Mouse (Mus musculus) brown adipose tissue, adult 24 weeks (tissue): ENCODE data around the gene Zglp1. TPM values are rescaled to one million over a fixed set of nuclear protein-coding genes. Genes with fewer than 3 reads are reported as not detected.
"Not testable (repeated sequence)": the region's sequence is repeated elsewhere in the genome, so short reads cannot be mapped to it uniquely, and the experiment has no call there.

Experiments
- H3K27ac ChIP-seq: fragments of 200-500 bp; replicated peaks from 2 replicates; pipeline ENCODE4 v1.5.1; 2012; ENCODE audit warnings: low read depth, mild to moderate bottlenecking, low read length
- H3K4me1 ChIP-seq: fragments of 200-500 bp; 2 replicates; pipeline ENCODE4 v1.6.1; 2012; ENCODE audit warnings: low read length, mixed read lengths; ENCODE audit not compliant: control insufficient read depth, insufficient read depth, insufficient read length
- H3K4me3 ChIP-seq: fragments of 200-500 bp; 2 replicates; pipeline ENCODE4 v1.5.1; 2012; ENCODE audit warnings: low read depth, mild to moderate bottlenecking, low read length, moderate library complexity; ENCODE audit not compliant: insufficient read depth
- polyA plus RNA-seq: library from polyadenylated mRNA; stranded (reverse); fragments of >200 nt; gene quantifications from 2 replicates; pipeline ENCODE4 v1.2.4, GENCODE M21; 2012; ENCODE audit not compliant: missing spikeins, insufficient read depth, insufficient read length

The Zglp1 gene
- polyA plus RNA-seq, 1 experiment, result not detected

DNA sequence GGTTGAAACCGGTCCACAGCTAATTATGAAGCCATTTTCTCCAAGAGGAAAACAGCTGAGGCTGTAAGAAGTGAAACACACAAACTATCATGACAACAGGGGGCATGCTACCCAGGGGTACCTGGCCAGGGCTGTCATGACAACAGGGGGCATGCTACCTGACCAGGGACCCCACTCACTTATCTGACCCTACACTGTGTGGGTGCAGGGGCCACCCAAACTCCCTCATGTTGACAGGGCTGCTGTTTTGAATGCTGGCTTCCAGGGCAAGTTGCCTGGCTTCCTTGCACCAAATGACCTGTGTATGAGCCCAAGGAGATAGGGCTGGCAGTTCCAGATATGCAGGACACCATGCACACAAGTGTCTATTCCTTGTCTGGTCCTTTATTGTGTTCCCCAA, 23.6 kb upstream of the Zglp1 start:
- H3K27ac ChIP-seq, result no peak overlapping the region

DNA sequence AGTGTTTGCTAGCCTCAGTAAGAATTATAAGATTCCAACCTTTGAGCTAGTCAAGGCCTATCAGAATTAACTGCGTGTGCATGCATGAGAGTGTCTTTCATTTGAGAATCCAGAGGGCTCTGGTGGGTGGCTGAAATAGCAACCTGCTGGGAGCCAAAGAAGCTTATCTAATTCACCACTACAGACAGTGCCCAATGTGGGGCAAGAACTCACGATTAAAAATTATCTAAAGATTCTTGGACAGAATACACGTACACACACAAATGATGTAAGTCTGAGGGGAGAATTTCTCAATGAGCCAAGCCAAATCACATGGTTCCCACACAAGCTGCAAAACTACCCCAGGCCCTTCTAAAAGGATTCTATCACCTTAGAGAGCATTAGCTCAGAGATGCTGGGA, 16.4 kb upstream of the Zglp1 start:
- no peak overlapping the region for H3K27ac ChIP-seq
- H3K4me3 ChIP-seq, result no peak overlapping the region
- no peaks in the 10 kb centered on the region for H3K4me1 ChIP-seq

More for the DNA sequence above, 23.6 kb upstream of the Zglp1 start:
- peak overlapping the region; percentile 85 for H3K4me3 ChIP-seq
- H3K4me1 ChIP-seq, result peaks cover 6% of the 10 kb centered on the region

DNA sequence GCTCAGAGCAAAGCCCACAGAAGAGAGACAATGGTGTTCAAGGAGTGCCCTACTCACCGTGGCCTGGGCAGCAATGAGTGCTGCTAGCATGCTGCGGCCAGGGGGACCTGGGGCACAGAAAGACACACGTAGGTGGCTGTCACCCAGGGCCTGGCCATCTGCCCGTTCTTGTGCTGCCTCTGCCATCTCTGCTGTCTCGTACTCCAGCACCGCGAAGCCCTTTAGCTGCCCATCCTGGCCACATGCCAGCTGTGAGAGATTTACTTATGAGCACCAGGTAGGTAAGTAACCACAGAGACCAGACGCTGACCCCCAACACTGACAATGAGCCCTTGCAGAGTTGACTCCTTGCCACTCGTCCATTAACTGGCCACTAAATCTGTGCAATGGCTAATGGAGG, 14.2 kb upstream of the Zglp1 start:
- H3K4me1 ChIP-seq, result no peaks in the 10 kb centered on the region
- no peak overlapping the region for H3K4me3 ChIP-seq
- H3K27ac ChIP-seq, result no peak overlapping the region

DNA sequence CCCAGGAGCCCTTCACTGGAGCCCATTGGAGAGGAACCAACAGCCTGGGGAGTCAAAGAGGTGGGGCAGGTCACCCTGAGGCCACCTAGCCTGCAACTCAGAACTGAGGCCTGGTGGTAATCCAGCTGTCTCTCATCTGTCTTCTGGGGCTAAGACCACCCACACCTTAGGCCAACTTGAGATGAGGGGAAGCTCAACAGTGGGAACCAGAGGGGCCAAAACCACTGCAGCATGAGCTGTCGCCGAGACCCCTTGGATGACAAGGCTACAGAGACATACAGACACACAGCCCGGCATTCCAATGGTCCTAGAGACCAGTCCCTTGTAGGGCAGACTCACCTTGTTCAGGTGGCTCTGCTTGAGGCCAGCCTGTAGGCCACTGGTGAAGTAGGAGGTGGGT, 8.7 kb upstream of the Zglp1 start:
- Histone ChIP-seq H3K27ac (no peak overlapping the region), H3K4me1 (peaks cover 7% of the 10 kb centered on the region; the same call in 1 of the 2 replicates), H3K4me3 (no peak overlapping the region)

DNA sequence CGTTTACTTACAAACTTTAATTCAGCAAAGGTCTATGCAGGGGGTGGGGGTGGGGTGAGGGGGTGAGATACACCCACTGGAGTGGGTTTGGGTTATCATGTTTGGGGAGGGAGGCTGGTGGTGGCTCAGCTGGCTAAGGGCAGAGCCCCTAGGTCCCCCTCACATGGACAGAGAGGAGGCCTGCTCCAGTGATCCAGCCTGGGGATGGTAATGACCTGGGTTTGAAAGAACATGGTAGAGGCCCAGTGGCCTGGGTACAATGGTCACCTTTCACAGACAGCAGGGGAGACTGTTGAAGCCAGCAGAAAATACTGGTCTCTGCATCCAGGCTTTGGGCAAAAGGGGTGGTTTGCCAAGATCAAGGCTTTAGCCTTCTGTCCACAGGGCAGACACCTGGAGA, 7.3 kb upstream of the Zglp1 start:
- Histone ChIP-seq H3K27ac (no peak overlapping the region), H3K4me3 (peak overlapping the region; percentile 80; the same call in 1 of the 2 replicates), H3K4me1 (peaks cover 7% of the 10 kb centered on the region; the same call in 1 of the 2 replicates)

DNA sequence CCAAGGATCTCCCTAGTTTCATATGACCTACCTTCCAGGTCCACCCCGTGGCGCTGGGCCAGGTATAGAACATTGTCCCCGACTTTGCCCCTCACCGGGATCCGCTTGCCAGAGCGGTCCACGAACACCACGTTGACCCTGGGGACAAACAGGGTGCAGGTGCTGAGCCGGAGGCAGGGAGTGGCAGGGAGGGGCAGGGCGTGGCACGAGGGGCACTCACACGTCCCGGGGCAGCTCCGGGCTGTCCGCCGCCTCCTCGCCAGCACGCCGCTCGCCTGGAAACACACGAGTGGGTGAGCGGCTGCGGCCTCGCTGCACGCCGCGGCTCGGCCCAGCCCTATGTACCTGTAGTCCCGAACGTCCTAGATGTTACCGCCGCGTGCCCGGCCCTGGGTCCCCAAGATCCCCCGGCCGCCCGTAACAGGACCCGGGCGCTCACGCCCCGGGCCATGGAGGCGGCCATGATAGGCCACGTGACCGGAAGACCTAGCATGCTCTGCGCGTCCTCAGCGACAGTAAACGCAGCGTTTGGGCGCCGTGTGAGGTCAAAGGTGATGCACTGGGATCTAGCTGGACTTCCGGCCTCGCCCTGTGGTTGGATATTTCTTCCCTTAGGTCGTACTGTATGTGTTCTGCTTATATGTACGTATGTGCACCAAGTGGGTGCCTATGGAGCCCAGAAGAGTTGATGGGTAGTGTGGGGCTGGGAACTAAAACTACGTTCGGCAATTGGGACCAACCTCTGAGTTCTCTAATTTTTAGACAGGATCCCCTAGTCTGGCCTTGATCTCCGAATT, 6.3 kb upstream of the Zglp1 start, which contains the start of the genes Gm49373 and Fdx1l:
Gene Gm49373 (minus strand): TSS at position 53 of the 797 bp plus-strand sequence.
Gene Fdx1l (minus strand): TSS at position 571 of the 797 bp plus-strand sequence.
- peaks cover 7% of the 10 kb centered on the region; the same call in 1 of the 2 replicates for H3K4me1 ChIP-seq
- H3K4me3 ChIP-seq, result peak within 1 kb of the TSS; percentile 80
- peak within 1 kb of the TSS; percentile 78 for H3K27ac ChIP-seq

DNA sequence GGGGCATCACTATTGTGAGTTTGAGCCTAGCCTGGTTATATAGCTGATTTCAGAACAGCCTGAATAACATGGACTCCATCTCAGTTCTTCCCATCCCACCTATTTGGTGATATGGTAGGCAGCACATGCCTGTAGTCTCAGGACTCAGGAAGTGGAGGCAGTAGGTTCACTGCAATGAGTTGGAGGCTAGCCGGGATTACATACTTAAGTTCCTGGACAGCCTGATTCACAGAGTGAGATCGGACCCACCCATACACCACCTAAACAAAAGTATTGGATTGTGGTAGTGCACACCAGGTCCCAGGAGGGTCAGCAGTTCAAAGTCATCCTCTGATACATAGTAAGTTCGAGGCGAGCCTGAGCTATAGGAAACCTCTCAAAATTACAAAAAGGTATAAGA, 5.7 kb upstream of the Zglp1 start:
- Histone ChIP-seq H3K4me3 (peak overlapping the region; percentile 80), H3K4me1 (peaks cover 7% of the 10 kb centered on the region; the same call in 1 of the 2 replicates), H3K27ac (no peak overlapping the region)

DNA sequence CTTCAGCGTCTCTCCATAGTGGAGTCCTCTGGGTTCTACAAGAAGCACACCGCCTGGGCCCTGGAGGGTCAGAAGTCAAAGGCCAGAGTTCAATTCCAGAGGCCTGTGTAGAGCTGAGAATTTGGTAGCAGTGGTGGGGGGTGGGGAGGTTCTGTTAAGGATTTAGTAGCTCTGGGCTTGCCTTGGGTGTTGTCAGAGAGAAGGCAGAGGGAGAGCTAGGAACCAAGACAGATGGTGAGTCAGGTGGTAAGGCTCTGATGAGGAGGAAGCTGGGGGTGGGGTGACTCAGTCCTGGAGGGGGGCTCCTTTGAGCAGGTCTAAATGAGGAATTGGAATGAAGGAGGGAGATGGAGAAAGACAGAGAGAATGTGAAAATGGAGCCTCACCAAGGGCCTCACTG, 4.0 kb downstream of the Zglp1 start:
- Histone ChIP-seq H3K4me3 (no peak overlapping the region), H3K4me1 (no peaks in the 10 kb centered on the region), H3K27ac (no peak overlapping the region)

DNA sequence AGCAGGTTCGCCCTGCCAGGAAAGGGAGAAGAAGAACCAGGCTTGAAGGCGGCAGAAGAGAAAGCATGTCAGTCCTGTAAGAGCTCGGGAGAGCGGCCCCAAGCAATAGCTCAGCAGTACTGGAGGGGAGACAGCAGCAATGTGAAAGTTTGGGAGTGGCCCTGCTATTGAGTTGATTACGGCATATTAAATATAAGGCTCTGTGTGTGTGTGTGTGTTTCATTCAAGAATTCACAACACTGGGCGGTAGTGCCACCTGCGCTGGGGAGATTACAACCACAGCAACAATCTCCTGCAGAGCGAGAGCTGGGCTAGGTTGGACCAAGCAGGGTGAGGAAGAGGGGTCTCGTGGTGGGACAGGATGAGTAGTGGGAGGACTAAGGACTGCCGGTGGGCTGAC, 15.3 kb downstream of the Zglp1 start:
- Histone ChIP-seq H3K4me3 (no peak overlapping the region), H3K4me1 (no peaks in the 10 kb centered on the region), H3K27ac (no peak overlapping the region)

DNA sequence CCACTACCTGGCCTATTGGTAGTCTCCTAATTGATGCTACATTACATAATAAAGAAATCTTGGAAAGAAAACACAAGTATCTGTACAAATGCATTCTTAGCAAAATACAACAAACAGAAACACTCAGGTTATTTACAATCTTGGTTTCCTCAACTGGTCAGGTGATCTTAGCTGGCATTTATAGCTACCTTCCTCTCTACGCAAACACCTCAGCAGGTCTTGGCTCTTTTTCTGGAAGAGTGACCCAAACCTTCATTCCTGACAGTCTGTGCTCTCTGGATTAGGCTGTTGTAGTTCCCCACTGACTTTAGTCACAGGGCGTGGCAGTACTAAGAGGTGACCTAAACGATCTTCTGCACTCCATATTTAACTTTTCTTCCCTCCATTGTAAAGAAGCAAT, 21.7 kb downstream of the Zglp1 start:
- H3K4me1 ChIP-seq, result no peaks in the 10 kb centered on the region
- no peak overlapping the region for H3K27ac ChIP-seq
- H3K4me3 ChIP-seq, result no peak overlapping the region

DNA sequence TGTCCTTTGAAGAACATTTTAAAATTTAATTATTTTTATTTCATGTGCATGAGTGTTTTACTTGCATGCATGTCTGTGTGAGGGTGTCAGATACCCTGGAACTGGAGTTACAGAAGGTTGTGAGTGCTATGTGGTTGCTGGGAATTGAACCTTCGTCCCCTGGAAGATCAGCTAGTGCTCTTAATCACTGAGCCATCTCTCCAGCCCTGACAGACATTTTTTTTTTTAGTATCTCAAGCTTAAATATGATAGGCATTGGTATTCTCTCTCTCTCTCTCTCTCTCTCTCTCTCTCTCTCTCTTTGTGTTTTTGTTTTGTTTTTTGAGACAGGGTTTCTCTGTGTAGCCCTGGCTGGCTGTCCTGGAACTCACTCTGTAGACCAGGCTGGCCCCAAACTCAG, 22.1 kb downstream of the Zglp1 start:
- H3K4me1 ChIP-seq, H3K27ac ChIP-seq, H3K4me3 ChIP-seq: not testable (repeated sequence)

DNA sequence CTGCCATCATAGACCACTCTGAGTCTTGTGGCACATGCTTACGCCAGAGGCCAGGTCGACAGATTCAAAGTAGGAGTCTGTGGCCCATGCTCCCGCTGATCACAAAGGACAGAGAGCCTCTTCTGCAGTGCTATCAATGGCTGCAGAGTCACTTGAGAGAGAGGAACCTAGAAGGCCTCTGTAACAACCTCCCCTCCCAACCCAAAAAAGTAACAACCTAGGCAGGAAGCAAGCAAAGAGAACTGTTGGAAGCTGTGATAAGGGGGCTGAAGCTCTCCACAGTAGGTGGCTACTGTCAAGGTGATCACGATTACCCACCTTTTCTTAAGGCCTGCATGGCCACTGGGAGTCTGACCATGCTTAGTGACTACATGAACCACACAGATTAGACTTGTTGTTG, 23.3 kb downstream of the Zglp1 start:
- H3K4me3 ChIP-seq, result no peak overlapping the region
- H3K27ac ChIP-seq, result no peak overlapping the region
- no peaks in the 10 kb centered on the region for H3K4me1 ChIP-seq

DNA sequence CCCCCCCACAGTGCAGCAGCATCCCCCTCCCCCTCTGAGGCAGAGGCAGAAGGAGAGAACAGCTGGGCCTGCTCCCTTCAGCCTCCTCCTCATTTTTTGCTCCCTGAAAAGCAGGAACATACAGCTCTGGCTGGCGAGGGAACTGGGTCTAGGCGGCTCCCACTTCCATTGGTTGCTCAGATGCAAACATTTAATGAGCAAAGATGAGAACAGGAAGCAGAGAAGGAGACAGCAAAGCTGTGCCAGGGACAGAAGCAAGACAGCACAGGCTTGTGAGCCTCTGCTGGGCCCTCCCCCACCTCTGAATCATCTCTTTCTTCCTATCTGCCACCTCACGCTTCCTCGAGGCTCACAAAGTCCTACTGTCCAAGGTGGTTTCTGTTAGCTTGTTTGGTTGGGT, 25.6 kb downstream of the Zglp1 start:
- Histone ChIP-seq H3K4me1 (no peaks in the 10 kb centered on the region), H3K27ac (no peak overlapping the region), H3K4me3 (no peak overlapping the region)

DNA sequence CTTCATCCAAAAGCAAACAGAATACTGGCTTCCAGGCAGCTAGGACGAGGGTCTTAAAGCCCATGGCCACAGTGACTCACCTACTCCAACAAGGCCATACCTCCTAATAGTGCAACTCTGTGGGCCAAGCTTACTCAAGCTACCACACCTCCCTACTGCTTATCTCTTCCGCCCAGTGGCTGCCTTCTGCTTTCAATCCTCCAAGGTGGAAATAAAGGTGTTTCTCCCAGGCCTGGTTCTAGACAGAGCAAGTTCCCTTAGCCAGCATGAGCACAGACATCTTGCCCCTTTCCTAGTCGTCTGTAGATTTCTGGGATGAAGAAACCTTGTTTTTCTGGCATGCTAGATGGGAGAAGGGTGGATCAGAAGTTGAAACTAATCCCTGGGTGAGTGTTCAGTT, 27.1 kb downstream of the Zglp1 start:
- Histone ChIP-seq H3K27ac (no peak overlapping the region), H3K4me1 (no peaks in the 10 kb centered on the region), H3K4me3 (no peak overlapping the region)

DNA sequence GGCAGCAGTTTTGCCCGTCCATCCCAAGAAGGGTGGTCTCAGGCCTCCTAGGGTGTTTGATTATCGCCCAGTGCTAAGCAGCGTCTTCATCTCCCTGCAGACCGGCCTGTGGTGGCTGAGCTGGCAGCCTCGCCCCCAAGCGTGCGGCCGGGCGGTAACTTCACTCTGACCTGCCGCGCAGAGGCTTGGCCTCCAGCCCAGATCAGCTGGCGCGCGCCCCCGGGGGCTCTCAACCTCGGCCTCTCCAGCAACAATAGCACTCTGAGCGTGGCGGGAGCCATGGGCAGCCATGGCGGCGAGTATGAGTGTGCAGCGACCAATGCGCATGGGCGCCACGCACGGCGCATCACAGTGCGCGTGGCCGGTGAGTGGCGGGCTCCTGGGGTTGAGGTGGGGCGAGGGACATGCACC, 29.4 kb downstream of the Zglp1 start:
- no peak overlapping the region for H3K27ac ChIP-seq
- H3K4me1 ChIP-seq, result no peaks in the 10 kb centered on the region
- no peak overlapping the region for H3K4me3 ChIP-seq

DNA sequence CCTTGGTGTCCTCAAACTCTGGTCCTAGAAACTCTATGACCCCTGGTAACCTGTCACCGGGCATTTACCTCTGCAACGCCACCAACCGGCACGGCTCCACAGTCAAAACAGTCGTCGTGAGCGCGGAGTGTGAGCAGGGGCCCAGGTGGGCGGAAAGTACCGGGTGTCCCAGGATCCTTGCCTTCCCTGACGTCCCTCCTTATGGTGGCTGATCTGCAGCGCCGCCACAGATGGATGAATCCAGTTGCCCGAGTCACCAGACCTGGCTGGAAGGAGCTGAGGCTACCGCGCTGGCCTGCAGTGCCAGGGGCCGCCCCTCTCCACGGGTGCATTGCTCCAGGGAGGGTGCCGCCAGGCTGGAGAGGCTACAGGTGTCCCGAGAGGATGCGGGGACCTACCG, 30.2 kb downstream of the Zglp1 start:
- H3K4me3 ChIP-seq, result no peak overlapping the region
- no peak overlapping the region for H3K27ac ChIP-seq
- no peaks in the 10 kb centered on the region for H3K4me1 ChIP-seq
